8 mouse cellular contexts compared by ENCODE assay signal in the genomic region with DNA sequence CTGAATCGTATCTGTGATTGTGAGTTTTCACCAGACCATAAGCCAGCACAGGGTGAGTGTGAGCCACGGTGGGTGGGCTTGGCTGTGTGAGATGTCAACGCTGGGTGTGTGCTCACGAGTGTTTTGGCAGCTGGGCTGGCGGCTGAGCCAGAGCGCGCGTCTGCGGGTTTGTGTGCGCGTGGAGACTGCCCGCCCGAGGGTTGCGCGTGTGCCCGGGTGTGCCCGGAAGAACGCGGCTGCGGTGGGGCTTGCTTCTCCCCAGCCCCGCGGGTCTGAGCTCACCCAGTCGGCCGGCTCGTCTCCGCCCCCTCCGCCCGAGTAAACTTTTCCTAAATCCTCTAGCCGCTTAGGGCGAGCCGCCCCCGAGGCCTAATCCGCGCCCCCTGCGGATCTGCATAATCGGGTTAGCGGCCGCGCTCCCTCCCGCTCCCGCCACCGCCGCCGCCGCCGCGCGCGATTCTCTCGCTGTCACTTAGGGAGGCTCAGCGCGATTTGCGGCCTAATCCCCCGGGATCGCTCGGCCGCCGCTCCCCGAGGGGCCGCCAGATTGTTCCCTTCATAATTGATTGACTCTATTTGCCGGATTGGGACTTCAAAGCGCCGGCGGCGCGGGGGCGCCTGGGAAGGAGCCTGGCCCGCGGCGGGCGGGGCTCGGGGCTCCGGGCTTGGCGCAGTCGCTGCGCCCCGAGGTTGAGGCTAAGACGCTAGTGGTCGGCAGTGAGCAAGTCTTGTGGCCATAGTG. TPM values are rescaled to one million over a fixed set of nuclear protein-coding genes. Genes with fewer than 3 reads are reported as not detected.
A peak's percentile ranks its signal among the peaks of the same experiment; 100 is the strongest.
DNase-seq lines count a peak whose midpoint lies in the region; ATAC-seq and TF ChIP-seq lines count a peak whose summit lies in the region.

No protein-coding gene starts in this region.

- no peak for DNase-seq in spleen, adult 2 months (ENCODE audit: low read depth in 1 of 2, low spot score in 2 of 2)
- DNase-seq in spleen, postnatal 4 days (ENCODE audit: low spot score in 2 of 2), result no peak
- peak; percentile 44 for DNase-seq in brain, adult 2 months (ENCODE audit: low read depth, low spot score)
- DNase-seq in liver, postnatal 0 days, result peak; percentile 20

- no peak for TF ChIP-seq CTCF in spleen, adult 2 months (IDR thresholded peaks at IDR 0.05; ENCODE audit: extremely low read depth, insufficient read depth, insufficient read length, insufficient replicate concordance)
- TF ChIP-seq CTCF in liver, postnatal 0 days (IDR thresholded peaks at IDR 0.05; ENCODE audit: low read depth), result no peak

- H3K9me3 ChIP-seq in kidney, embryonic 16.5 days (ENCODE audit: low read length), result no peaks in the 10 kb centered on the region
- no peaks in the 10 kb centered on the region for H3K9me3 ChIP-seq in liver, postnatal 0 days (ENCODE audit: low read length)
- H3K9me3 ChIP-seq in neural tube, embryonic 12.5 days, result no peaks in the 10 kb centered on the region

- ATAC-seq in granulocyte monocyte progenitor cell, adult 5-6 weeks (replicated peaks; ENCODE audit: poor library complexity, severe bottlenecking), result peak; percentile 65
- peak; percentile 77 for ATAC-seq in kidney, embryonic 16.5 days (ENCODE audit: low FRiP score, low TSS enrichment)
- ATAC-seq in liver, postnatal 0 days, result 0 out of 2 replicates have a peak, but pooled peaks have one; percentile 5
- peak; percentile 62 for ATAC-seq in neural tube, embryonic 12.5 days (ENCODE audit: low FRiP score, low read depth)
- ATAC-seq in monocyte, adult 5-6 weeks (replicated peaks; ENCODE audit: insufficient number of reproducible peaks, low FRiP score, low TSS enrichment, poor library complexity, severe bottlenecking), result no peak

- 1% methylated on average over 79 of the region's 79 CpGs for whole genome bisulfite sequencing in spleen, adult 2 months
- WGBS in kidney, embryonic 16.5 days, result under 1% methylated on average over 73 of the region's 79 CpGs
- under 1% methylated on average over 73 of the region's 79 CpGs for WGBS in liver, postnatal 0 days (ENCODE audit: insufficient replicate concordance)
- WGBS in neural tube, embryonic 12.5 days, result under 1% methylated on average over 79 of the region's 79 CpGs

- peak overlapping the region; percentile 68 for H3K9ac ChIP-seq in kidney, embryonic 16.5 days (replicated peaks; ENCODE audit: low read length)
- peak overlapping the region; percentile 57 for H3K9ac ChIP-seq in liver, postnatal 0 days (replicated peaks)
- H3K9ac ChIP-seq in neural tube, embryonic 12.5 days, result peak overlapping the region; percentile 55

- no peak for TF ChIP-seq POLR2A in spleen, adult 2 months (IDR thresholded peaks at IDR 0.05; ENCODE audit: low read depth, low read length)

- H3K4me1 ChIP-seq in spleen, adult 2 months (ENCODE audit: control insufficient read depth, insufficient read depth, insufficient read length), result peaks cover 6% of the 10 kb centered on the region
- peaks cover 15% of the 10 kb centered on the region for H3K4me1 ChIP-seq in kidney, embryonic 16.5 days (ENCODE audit: insufficient read depth, low read length)
- peaks cover 3% of the 10 kb centered on the region; the same call in 1 of the 2 replicates for H3K4me1 ChIP-seq in liver, postnatal 0 days (ENCODE audit: insufficient read depth)
- H3K4me1 ChIP-seq in neural tube, embryonic 12.5 days, result peaks cover 29% of the 10 kb centered on the region

- H3K27ac ChIP-seq in spleen, adult 2 months (ENCODE audit: insufficient read depth, low read length), result no peak overlapping the region
- no peak overlapping the region for H3K27ac ChIP-seq in kidney, embryonic 16.5 days (ENCODE audit: low read length)
- H3K27ac ChIP-seq in liver, postnatal 0 days (ENCODE audit: low read depth), result no peak overlapping the region
- H3K27ac ChIP-seq in neural tube, embryonic 12.5 days, result no peak overlapping the region

- no peak for TF ChIP-seq EP300 in liver, postnatal 0 days (IDR thresholded peaks at IDR 0.05; ENCODE audit: low read depth)

- peaks cover 16% of the 10 kb centered on the region for H3K27me3 ChIP-seq in spleen, adult 2 months (ENCODE audit: control insufficient read depth, insufficient read depth, low read length)
- peaks cover 92% of the 10 kb centered on the region for H3K27me3 ChIP-seq in kidney, embryonic 16.5 days (ENCODE audit: insufficient read depth, low read length)
- peaks cover 51% of the 10 kb centered on the region for H3K27me3 ChIP-seq in liver, postnatal 0 days (ENCODE audit: insufficient read depth, low read length)
- peaks cover 95% of the 10 kb centered on the region for H3K27me3 ChIP-seq in neural tube, embryonic 12.5 days (replicated peaks)

- peak overlapping the region; percentile 95 for H3K4me2 ChIP-seq in kidney, embryonic 16.5 days (replicated peaks; ENCODE audit: low read depth, low read length)
- peak overlapping the region; percentile 85 for H3K4me2 ChIP-seq in liver, postnatal 0 days (ENCODE audit: low read depth, low read length)
- peak overlapping the region; percentile 86 for H3K4me2 ChIP-seq in neural tube, embryonic 12.5 days (replicated peaks)

- H3K4me3 ChIP-seq in spleen, adult 2 months (ENCODE audit: extremely low read depth, insufficient read depth, insufficient read length), result peak overlapping the region; percentile 52; the same call in 1 of the 2 replicates
- peak overlapping the region; percentile 62 for H3K4me3 ChIP-seq in kidney, embryonic 16.5 days (ENCODE audit: low read length)
- H3K4me3 ChIP-seq in liver, postnatal 0 days (ENCODE audit: low read depth, low read length), result peak overlapping the region; percentile 59
- peak overlapping the region; percentile 39 for H3K4me3 ChIP-seq in neural tube, embryonic 12.5 days

- no peaks in the 10 kb centered on the region for H3K36me3 ChIP-seq in spleen, adult 2 months (ENCODE audit: control insufficient read depth, insufficient read depth, low read length)
- H3K36me3 ChIP-seq in kidney, embryonic 16.5 days (ENCODE audit: insufficient read depth, low read length), result no peaks in the 10 kb centered on the region
- H3K36me3 ChIP-seq in liver, postnatal 0 days (replicated peaks; ENCODE audit: insufficient read depth, low read length), result no peaks in the 10 kb centered on the region
- H3K36me3 ChIP-seq in neural tube, embryonic 12.5 days, result no peaks in the 10 kb centered on the region

RNA-seq across cellular contexts. Expression of a gene that starts 23.1 kb away (rescaled TPM):
- not detected in 2 replicates for polyA plus RNA-seq in spleen, adult 2 months (2012; rRNA removed)
- not detected in 2 replicates for total RNA-seq in granulocyte monocyte progenitor cell, adult 5-6 weeks (2014; fragmentation: Nextera tagmentation)
- not detected in 2 replicates for total RNA-seq in granulocyte monocyte progenitor cell, adult 5-6 weeks (2017)
- polyA plus RNA-seq in kidney, embryonic 16.5 days (2015; fragmentation: Nextera tagmentation; extraction: Ambion mirVana), result not detected in 2 replicates
- not detected in 2 replicates for polyA plus RNA-seq in liver, postnatal 0 days (2015; fragmentation: Nextera tagmentation; extraction: Ambion mirVana)
- 1.6 and 2.4 TPM in 2 replicates for polyA plus RNA-seq in neural tube, embryonic 12.5 days (2016; fragmentation: Nextera tagmentation; extraction: Ambion mirVana)
- total RNA-seq in monocyte, adult 5-6 weeks (2017), result not detected in 3 replicates

RNA-seq across cellular contexts. Expression of a gene that starts 54.9 kb away (rescaled TPM):
- 25.7 and 31.3 TPM in 2 replicates for polyA plus RNA-seq in spleen, adult 2 months (2012; rRNA removed)
- 1.8 and 3.6 TPM in 2 replicates for total RNA-seq in granulocyte monocyte progenitor cell, adult 5-6 weeks (2014; fragmentation: Nextera tagmentation)
- 1.3 and 2.1 TPM in 2 replicates for total RNA-seq in granulocyte monocyte progenitor cell, adult 5-6 weeks (2017)
- polyA plus RNA-seq in kidney, embryonic 16.5 days (2015; fragmentation: Nextera tagmentation; extraction: Ambion mirVana), result 13.7 and 15.3 TPM in 2 replicates
- polyA plus RNA-seq in liver, postnatal 0 days (2015; fragmentation: Nextera tagmentation; extraction: Ambion mirVana), result 31.4 and 34.2 TPM in 2 replicates
- 4.8 and 5.8 TPM in 2 replicates for polyA plus RNA-seq in neural tube, embryonic 12.5 days (2016; fragmentation: Nextera tagmentation; extraction: Ambion mirVana)
- 5.3 to 9.1 TPM (median 6.8 TPM) in 3 replicates for total RNA-seq in monocyte, adult 5-6 weeks (2017)

Comparison
In these comparisons a context has a peak if more than half of its experiments do, and no peak if none do; other contexts are left out.
1. DNase-seq: peak in brain, adult 2 months (single experiment) and liver, postnatal 0 days (single experiment); none in spleen, adult 2 months (0 of 2) and spleen, postnatal 4 days (0 of 2).
2. Peak in every context shown above with its lines, with median percentiles within 50 percentile points of each other: H3K4me3 ChIP-seq, H3K4me2 ChIP-seq and H3K9ac ChIP-seq.